ENCODE assay signal across 8 mouse cellular contexts in genomic region chr2:122630465-122631225, GRCm38 (mm10). TPM values are rescaled to one million over a fixed set of nuclear protein-coding genes. Genes with fewer than 3 reads are reported as not detected.
DNase-seq lines count a peak whose midpoint lies in the region; ATAC-seq and TF ChIP-seq lines count a peak whose summit lies in the region.

No protein-coding gene starts in this region.

- H3K27me3 ChIP-seq in embryonic facial prominence, embryonic 14.5 days (replicated peaks; ENCODE audit: control insufficient read depth, insufficient read depth, low read length): no peaks in the 10 kb centered on the region
- no peaks in the 10 kb centered on the region for H3K27me3 ChIP-seq in limb, embryonic 14.5 days (ENCODE audit: control insufficient read depth, insufficient read depth, low read length)
- no peaks in the 10 kb centered on the region for H3K27me3 ChIP-seq in midbrain, embryonic 16.5 days (ENCODE audit: control insufficient read depth, insufficient read depth, low read depth, low read length)
- H3K27me3 ChIP-seq in spleen, adult 2 months (ENCODE audit: control insufficient read depth, insufficient read depth, low read length): no peaks in the 10 kb centered on the region

- under 1% methylated on average over 36 of the region's 75 CpGs for WGBS in embryonic facial prominence, embryonic 14.5 days
- under 1% methylated on average over 48 of the region's 75 CpGs for WGBS in limb, embryonic 14.5 days
- WGBS in midbrain, embryonic 16.5 days: under 1% methylated on average over 75 of the region's 75 CpGs
- WGBS in spleen, adult 2 months: under 1% methylated on average over 75 of the region's 75 CpGs

- H3K4me3 ChIP-seq in embryonic facial prominence, embryonic 14.5 days (ENCODE audit: low read depth, low read length): peak overlapping the region; percentile 97
- H3K4me3 ChIP-seq in limb, embryonic 14.5 days (replicated peaks; ENCODE audit: low read length): peak overlapping the region; percentile 92
- H3K4me3 ChIP-seq in midbrain, embryonic 16.5 days (ENCODE audit: low read depth, low read length): peak overlapping the region; percentile 97
- peak overlapping the region; percentile 97 for H3K4me3 ChIP-seq in spleen, adult 2 months (ENCODE audit: extremely low read depth, insufficient read depth, insufficient read length)

- H3K27ac ChIP-seq in embryonic facial prominence, embryonic 14.5 days (replicated peaks; ENCODE audit: low read depth, low read length): peak overlapping the region; percentile 78
- peak overlapping the region; percentile 67 for H3K27ac ChIP-seq in limb, embryonic 14.5 days (replicated peaks; ENCODE audit: low read depth, low read length)
- H3K27ac ChIP-seq in midbrain, embryonic 16.5 days (ENCODE audit: low read length): peak overlapping the region; percentile 86
- peak overlapping the region; percentile 77 for H3K27ac ChIP-seq in spleen, adult 2 months (ENCODE audit: insufficient read depth, low read length)

- peak overlapping the region; percentile 99 for H3K4me2 ChIP-seq in embryonic facial prominence, embryonic 14.5 days (ENCODE audit: low read depth, low read length)
- peak overlapping the region; percentile 98 for H3K4me2 ChIP-seq in limb, embryonic 14.5 days (replicated peaks; ENCODE audit: low read depth, low read length, severe bottlenecking)
- peak overlapping the region; percentile 96 for H3K4me2 ChIP-seq in midbrain, embryonic 16.5 days (ENCODE audit: low read length)

- peak; percentile 77; the same call in 1 of the 2 replicates for TF ChIP-seq POLR2A in limb, embryonic 14.5 days (IDR thresholded peaks at IDR 0.05; ENCODE audit: borderline replicate concordance, extremely low read depth, insufficient read depth, insufficient read length)
- TF ChIP-seq POLR2A in spleen, adult 2 months (IDR thresholded peaks at IDR 0.05; ENCODE audit: low read depth, low read length): peak; percentile 41; the same call in 1 of the 2 replicates

- TF ChIP-seq CTCF in spleen, adult 2 months (IDR thresholded peaks at IDR 0.05; ENCODE audit: extremely low read depth, insufficient read depth, insufficient read length, insufficient replicate concordance): no peak

- H3K4me1 ChIP-seq in embryonic facial prominence, embryonic 14.5 days (ENCODE audit: control insufficient read depth, insufficient read depth, low read length): no peaks in the 10 kb centered on the region; the same call in 1 of the 2 replicates
- 0 out of 2 replicates have a peak, but pooled peaks cover 9% of the 10 kb centered on the region for H3K4me1 ChIP-seq in limb, embryonic 14.5 days (ENCODE audit: control insufficient read depth, insufficient read depth, low read length)
- H3K4me1 ChIP-seq in midbrain, embryonic 16.5 days (ENCODE audit: control insufficient read depth, insufficient read depth, low read length): peaks cover 18% of the 10 kb centered on the region
- H3K4me1 ChIP-seq in spleen, adult 2 months (ENCODE audit: control insufficient read depth, insufficient read depth, insufficient read length): peaks cover 3% of the 10 kb centered on the region

- peak overlapping the region; percentile 91 for H3K9ac ChIP-seq in embryonic facial prominence, embryonic 14.5 days (ENCODE audit: low read depth, low read length)
- H3K9ac ChIP-seq in limb, embryonic 14.5 days (ENCODE audit: low read depth, low read length, severe bottlenecking): peak overlapping the region; percentile 92
- peak overlapping the region; percentile 95 for H3K9ac ChIP-seq in midbrain, embryonic 16.5 days (ENCODE audit: low read depth, low read length)

- H3K36me3 ChIP-seq in embryonic facial prominence, embryonic 14.5 days (ENCODE audit: control insufficient read depth, insufficient read depth, low read length): peaks cover 9% of the 10 kb centered on the region; the same call in 1 of the 2 replicates
- H3K36me3 ChIP-seq in limb, embryonic 14.5 days (ENCODE audit: control insufficient read depth, insufficient read depth, low read length): peaks cover 17% of the 10 kb centered on the region
- H3K36me3 ChIP-seq in midbrain, embryonic 16.5 days (ENCODE audit: control insufficient read depth, insufficient read depth, low read length): peaks cover 9% of the 10 kb centered on the region; the same call in 1 of the 2 replicates
- H3K36me3 ChIP-seq in spleen, adult 2 months (ENCODE audit: control insufficient read depth, insufficient read depth, low read length): peaks cover 3% of the 10 kb centered on the region; the same call in 1 of the 2 replicates

- no peaks in the 10 kb centered on the region for H3K9me3 ChIP-seq in embryonic facial prominence, embryonic 14.5 days (ENCODE audit: control insufficient read depth, low read length)
- no peaks in the 10 kb centered on the region for H3K9me3 ChIP-seq in limb, embryonic 14.5 days (ENCODE audit: control insufficient read depth, low read length)
- no peaks in the 10 kb centered on the region for H3K9me3 ChIP-seq in midbrain, embryonic 16.5 days (replicated peaks; ENCODE audit: control insufficient read depth, low read length, poor library complexity, severe bottlenecking)

- DNase-seq in A20 (ENCODE audit: low read depth, low spot score): peak; percentile 93
- peak; percentile 63 to 64 for DNase-seq in adrenal gland, postnatal 4 days (ENCODE audit: low spot score in 2 of 2)
- DNase-seq in embryonic facial prominence, embryonic 14.5 days (ENCODE audit: low spot score): peak; percentile 96
- DNase-seq in heart, adult 8-10 months (ENCODE audit: low spot score): peak; percentile 92
- DNase-seq in kidney, adult 8-10 months: peak; percentile 87 to 88
- DNase-seq in limb, embryonic 14.5 days (ENCODE audit: low spot score): peak; percentile 90
- peak; percentile 74 to 86 for DNase-seq in spleen, adult 2 months (ENCODE audit: low read depth in 1 of 2, low spot score in 2 of 2)

- ATAC-seq in embryonic facial prominence, embryonic 14.5 days (ENCODE audit: low read depth): peak; percentile 88
- peak; percentile 86 for ATAC-seq in limb, embryonic 14.5 days (ENCODE audit: low FRiP score, low read depth)
- ATAC-seq in midbrain, embryonic 16.5 days: peak; percentile 90

RNA-seq across cellular contexts. Expression of gene AA467197, which starts 6.1 kb away (rescaled TPM):
- under 1 TPM; 0.42 to 0.68 TPM for total RNA-seq in adrenal gland, postnatal 4 days (2021)
- polyA plus RNA-seq in embryonic facial prominence, embryonic 14.5 days (2014; fragmentation: Nextera tagmentation; extraction: Ambion mirVana): 0.47 TPM in 1 of 2 replicates, not detected in the other
- total RNA-seq in heart, adult 8-10 months (2022): under 1 TPM; 0.46 to 0.97 (median 0.65) TPM
- polyA plus RNA-seq in limb, embryonic 14.5 days (2012; rRNA removed): 0.30 and 0.55 TPM in 2 replicates
- 0.26 TPM in 1 of 2 replicates, not detected in the other for polyA plus RNA-seq in limb, embryonic 14.5 days (2014; fragmentation: Nextera tagmentation; extraction: Ambion mirVana)
- 0.30 TPM in 1 of 2 replicates, not detected in the other for polyA plus RNA-seq in midbrain, embryonic 16.5 days (2015; fragmentation: Nextera tagmentation; extraction: Ambion mirVana)
- 0.18 TPM in 2 replicates for polyA plus RNA-seq in spleen, adult 2 months (2012; rRNA removed)

RNA-seq across cellular contexts. Expression of gene Gatm, which starts 19.5 kb away (rescaled TPM):
- total RNA-seq in adrenal gland, postnatal 4 days (2021): 10 to 100 TPM; 22.8 to 82.9 TPM
- polyA plus RNA-seq in embryonic facial prominence, embryonic 14.5 days (2014; fragmentation: Nextera tagmentation; extraction: Ambion mirVana): 97.0 and 127 TPM in 2 replicates
- total RNA-seq in heart, adult 8-10 months (2022): 1 to 10 TPM; 2.4 to 3.9 (median 2.6) TPM
- polyA plus RNA-seq in limb, embryonic 14.5 days (2012; rRNA removed): 29.4 and 35.6 TPM in 2 replicates
- polyA plus RNA-seq in limb, embryonic 14.5 days (2014; fragmentation: Nextera tagmentation; extraction: Ambion mirVana): 40.1 and 54.5 TPM in 2 replicates
- 45.2 and 56.3 TPM in 2 replicates for polyA plus RNA-seq in midbrain, embryonic 16.5 days (2015; fragmentation: Nextera tagmentation; extraction: Ambion mirVana)
- polyA plus RNA-seq in spleen, adult 2 months (2012; rRNA removed): 16.3 and 17.4 TPM in 2 replicates

Comparison
In these comparisons a context has a peak if more than half of its experiments do, and no peak if none do; other contexts are left out.
1. Peak in every context shown above with its lines: DNase-seq, ATAC-seq, H3K4me3 ChIP-seq and H3K27ac ChIP-seq.